Mouse (Mus musculus): Measurements from ENCODE around the gene Lipa.

The Lipa gene

DNA sequence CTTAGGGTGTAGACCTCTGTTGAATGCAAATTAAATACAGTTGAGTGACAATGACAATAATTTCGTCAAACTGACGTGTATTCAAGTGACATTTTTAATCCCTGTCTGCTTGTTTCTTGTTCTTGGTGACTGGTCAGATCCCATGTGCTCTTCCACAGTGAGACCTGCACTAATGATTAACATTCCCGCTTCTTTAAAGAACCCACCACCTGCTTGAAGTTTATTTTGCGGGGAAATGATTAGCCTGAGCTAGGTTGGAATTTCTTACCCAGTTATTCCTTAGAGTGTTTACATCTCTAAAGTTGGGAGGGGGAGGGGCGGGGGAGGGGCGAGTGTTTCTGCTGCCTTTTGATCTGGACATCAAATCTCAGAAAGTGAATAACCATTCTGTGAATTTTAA lies 59.1 kb downstream of the Lipa start:
- no peak for DNase-seq (ENCODE audit: low spot score in 2 of 2)

DNA sequence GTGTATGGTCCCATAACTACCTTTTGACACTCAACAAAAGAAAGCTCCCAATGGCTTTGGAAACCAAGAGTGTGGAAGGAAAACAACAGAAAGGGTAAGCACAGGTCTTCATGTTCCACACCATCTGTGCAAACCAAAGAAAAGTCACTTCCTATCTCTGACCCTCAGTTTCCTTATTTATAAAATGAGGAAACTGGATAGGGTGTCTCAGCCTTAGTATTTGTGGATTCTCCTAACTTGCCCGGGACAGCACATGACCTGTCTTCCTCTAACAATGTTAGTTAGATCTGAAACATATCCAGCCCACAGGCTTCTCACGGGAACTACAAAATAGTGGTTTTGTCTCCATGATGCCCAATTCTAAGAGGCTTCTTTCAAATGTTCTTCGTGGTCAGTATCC lies 62.8 kb downstream of the Lipa start:
- DNase-seq (ENCODE audit: low spot score in 2 of 2), result no peak

DNA sequence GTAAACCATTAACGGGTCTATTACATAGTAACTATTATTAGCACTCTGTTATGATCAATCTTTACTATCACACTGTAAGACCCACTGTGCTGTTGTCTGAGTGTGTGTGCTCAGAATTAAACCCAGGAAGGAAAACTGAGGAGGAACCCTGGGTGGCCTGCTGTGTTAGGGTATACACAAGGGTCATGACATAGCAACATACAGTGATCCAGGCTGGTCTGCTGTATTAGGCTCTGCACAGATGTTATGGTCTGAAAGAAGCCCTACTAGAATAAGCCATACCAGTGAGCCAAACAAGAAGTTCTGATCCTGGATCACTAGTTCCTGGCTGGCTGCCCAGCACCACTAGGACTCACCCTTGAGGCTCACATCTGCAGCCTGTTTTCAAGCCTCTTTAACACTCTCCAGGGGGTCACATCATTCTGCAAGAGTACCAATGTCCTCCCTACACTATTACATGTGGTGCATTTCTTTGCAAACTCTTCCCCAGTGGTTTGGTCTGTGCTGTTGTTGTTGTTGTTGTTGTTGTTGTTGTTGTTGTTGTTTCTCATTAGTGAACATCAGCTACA lies 65.7 kb downstream of the Lipa start:
- no peak for DNase-seq (ENCODE audit: low spot score in 2 of 2)

DNA sequence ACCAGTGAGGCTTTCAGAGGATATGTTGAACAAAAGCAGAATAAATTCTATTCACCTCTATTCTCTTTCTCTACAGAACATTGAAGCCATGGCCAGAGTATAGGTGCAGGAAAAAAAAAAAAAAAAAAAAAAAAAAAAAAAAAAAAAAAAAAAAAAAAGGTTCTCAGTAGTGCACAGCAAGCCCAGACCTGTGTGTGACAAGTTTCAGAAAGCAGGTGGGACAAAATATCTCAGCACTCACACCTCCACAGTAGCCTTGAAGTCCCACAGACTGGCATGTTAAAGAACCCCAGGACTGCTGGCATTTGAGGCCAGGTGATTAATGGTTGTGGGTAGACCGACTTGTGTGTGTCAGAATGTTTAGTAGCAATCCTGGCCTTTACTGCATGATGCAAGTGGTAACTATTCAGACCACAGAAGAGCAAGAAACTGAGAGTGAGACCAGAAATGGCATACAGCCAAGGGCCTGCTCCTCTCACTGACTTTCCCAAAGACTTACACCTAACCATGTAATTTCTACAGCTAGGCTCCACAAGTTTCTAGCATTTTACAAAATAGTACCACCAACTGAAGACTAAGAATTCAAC lies 76.4 kb downstream of the Lipa start:
- no peak for DNase-seq (ENCODE audit: low spot score in 2 of 2)

DNA sequence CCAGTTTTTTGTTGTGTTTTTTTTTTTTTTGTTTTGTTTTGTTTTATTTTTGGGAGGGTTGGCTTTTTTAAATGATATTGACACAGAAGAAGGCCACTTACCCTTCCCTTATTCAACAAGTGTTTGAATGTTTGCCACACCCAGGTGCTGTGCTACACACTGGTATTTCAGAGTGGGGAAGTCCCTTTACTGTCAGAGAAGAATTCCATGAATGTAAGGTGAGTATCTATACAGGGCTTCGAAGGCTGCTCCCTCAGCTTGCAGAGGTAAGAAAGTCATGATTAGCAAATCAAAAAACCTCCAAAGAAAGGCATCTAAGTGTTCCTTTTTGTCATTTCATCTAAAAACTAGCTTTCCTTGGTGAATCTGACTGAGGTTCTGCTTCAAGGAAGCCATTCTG lies 78.4 kb downstream of the Lipa start:
- no peak for DNase-seq (ENCODE audit: low spot score in 2 of 2)

- DNase-seq (ENCODE audit: low spot score in 2 of 2), result no peak
Measured at GRCm38 (mm10) chr19:34445410-34446012, 81.8 kb downstream of the Lipa start.

GRCm38 (mm10) chr19:34444785-34445184 lies 82.5 kb downstream of the Lipa start:
- no peak for DNase-seq (ENCODE audit: low spot score in 2 of 2)
